Mouse (Mus musculus): ENCODE results near the gene Lrrn3. TPM values are rescaled to one million over a fixed set of nuclear protein-coding genes. Genes with fewer than 3 reads are reported as not detected.

Gene Lrrn3
- total RNA-seq, 1 experiment: 0.09 TPM

DNA sequence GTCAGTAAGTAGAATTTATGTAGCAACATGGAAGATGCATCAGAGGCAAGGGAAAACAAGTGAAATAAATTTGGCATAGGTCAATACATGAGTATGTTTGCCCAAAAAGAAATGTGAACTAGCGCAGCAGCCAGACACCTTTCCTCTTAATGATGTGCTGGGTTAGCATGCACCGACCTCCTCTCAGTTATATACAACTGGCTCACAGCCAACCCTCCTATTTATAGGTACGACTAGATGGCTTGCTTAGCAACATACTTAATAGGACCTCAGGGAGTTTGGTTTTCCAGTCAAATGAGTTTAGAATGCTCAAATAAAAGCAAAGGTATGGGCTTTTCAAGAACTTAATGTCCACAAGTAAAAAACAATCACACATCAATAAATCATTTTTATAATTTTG is 76.8 kb downstream of the Lrrn3 start:
- no peak for TF ChIP-seq ZC3H11A (IDR thresholded peaks at IDR 0.05; ENCODE audit: borderline replicate concordance, low read depth, low read length)
- TF ChIP-seq ZNF384 (IDR thresholded peaks at IDR 0.05; ENCODE audit: low read depth, low read length): no peak
- DNase-seq (ENCODE audit: low read depth, low spot score): no peak
- Histone ChIP-seq H3K27ac (ENCODE audit: insufficient read depth, low read depth, low read length, poor library complexity, severe bottlenecking) (no peak overlapping the region), H3K9me3 (ENCODE audit: control insufficient read depth, insufficient read depth, low read depth, low read length) (no peaks in the 10 kb centered on the region), H3K4me3 (ENCODE audit: insufficient read depth in 1 of 2, low read depth in 1 of 2, low read length in 2 of 2, poor library complexity in 1 of 2, severe bottlenecking in 1 of 2) (no peak overlapping the region), H3K4me1 (ENCODE audit: control insufficient read depth in 2 of 2, insufficient read depth in 2 of 2, low read length in 2 of 2, poor library complexity in 1 of 2) (no peaks in the 10 kb centered on the region), H3K9ac (ENCODE audit: insufficient read depth, low read depth, low read length, poor library complexity, severe bottlenecking) (no peak overlapping the region), H3K36me3 (ENCODE audit: control insufficient read depth, insufficient read depth, low read length, poor library complexity, severe bottlenecking) (no peaks in the 10 kb centered on the region)
- in situ Hi-C loops (cut with MboI; ENCODE audit: low sequenced_read_pairs in 2 of 2, unreplicated experiment in 2 of 2): no loop called here

DNA sequence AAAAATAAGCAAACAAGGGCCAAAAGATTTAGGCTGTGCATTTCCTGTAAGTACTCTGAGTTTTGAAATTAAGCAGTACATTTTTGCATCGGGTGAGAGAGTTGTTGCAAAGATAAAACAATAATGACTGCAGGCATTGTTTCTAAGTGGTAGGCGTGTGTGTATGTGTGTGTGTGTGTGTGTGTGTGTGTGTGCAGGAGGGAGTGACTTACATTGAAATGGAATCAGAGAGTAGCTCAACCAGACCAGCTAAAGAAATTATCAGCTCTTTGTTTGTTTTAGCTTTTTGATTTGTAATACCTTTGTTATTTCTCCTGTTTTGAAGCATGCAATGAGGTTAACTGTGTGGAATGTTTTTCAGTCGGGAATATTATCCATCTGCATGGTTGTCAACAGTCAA is 84.3 kb downstream of the Lrrn3 start:
- no peak for TF ChIP-seq ZNF384 (IDR thresholded peaks at IDR 0.05; ENCODE audit: low read depth, low read length)
- Histone ChIP-seq H3K4me3 (ENCODE audit: insufficient read depth in 1 of 2, low read depth in 1 of 2, low read length in 2 of 2, poor library complexity in 1 of 2, severe bottlenecking in 1 of 2) (no peak overlapping the region), H3K4me1 (ENCODE audit: control insufficient read depth in 2 of 2, insufficient read depth in 2 of 2, low read length in 2 of 2, poor library complexity in 1 of 2) (peaks cover 0 to 2% of the 10 kb centered on the region in 2 experiments; a peak in 1 of 4 replicates), H3K9me3 (ENCODE audit: control insufficient read depth, insufficient read depth, low read depth, low read length) (no peaks in the 10 kb centered on the region), H3K27ac (ENCODE audit: insufficient read depth, low read depth, low read length, poor library complexity, severe bottlenecking) (no peak overlapping the region), H3K9ac (ENCODE audit: insufficient read depth, low read depth, low read length, poor library complexity, severe bottlenecking) (no peak overlapping the region), H3K36me3 (ENCODE audit: control insufficient read depth, insufficient read depth, low read length, poor library complexity, severe bottlenecking) (no peaks in the 10 kb centered on the region)
- in situ Hi-C loops (cut with MboI; ENCODE audit: low sequenced_read_pairs in 2 of 2, unreplicated experiment in 2 of 2): no loop called here
- no peak for DNase-seq (ENCODE audit: low read depth, low spot score)

All from ES-E14 (cell line).